Mouse (Mus musculus) midbrain, embryonic 14.5 days (tissue): ENCODE measurements around the gene Bpifb6. TPM values are rescaled to one million over a fixed set of nuclear protein-coding genes. Genes with fewer than 3 reads are reported as not detected.
A peak's percentile ranks its signal among the peaks of the same experiment; 100 is the strongest.

Experiments used
- ATAC-seq: fragments of 200-750 bp; cut with Nextera tagmentation; 2 replicates; pipeline ENCODE4 v1.8.0; 2017; ENCODE audit warnings: moderate number of reproducible peaks, moderate library complexity; ENCODE audit not compliant: low FRiP score, low TSS enrichment
- DNase-seq: peaks from one replicate; pipeline ENCODE4 v3.0.0-alpha.2; 2015
- H3K27ac ChIP-seq: fragments of 300-500 bp; sonication (generic); replicated peaks from 2 replicates; pipeline ENCODE4 v1.5.1; 2014; ENCODE audit warnings: mild to moderate bottlenecking, low read depth, low read length, moderate library complexity
- H3K27me3 ChIP-seq: fragments of 300-500 bp; sonication (generic); 2 replicates; pipeline ENCODE4 v1.6.1; 2014; ENCODE audit warnings: low read length, control low read depth, mixed read lengths; ENCODE audit not compliant: control insufficient read depth, insufficient read depth
- H3K36me3 ChIP-seq: fragments of 300-500 bp; sonication (generic); 2 replicates; pipeline ENCODE4 v1.6.1; 2014; ENCODE audit warnings: low read length, control low read depth; ENCODE audit not compliant: control insufficient read depth, insufficient read depth
- H3K4me1 ChIP-seq: fragments of 300-500 bp; sonication (generic); 2 replicates; pipeline ENCODE4 v1.6.1; 2014; ENCODE audit warnings: mild to moderate bottlenecking, antibody characterized with exemption, low read length, control low read depth; ENCODE audit not compliant: control insufficient read depth, insufficient read depth
- H3K4me2 ChIP-seq: fragments of 300-500 bp; sonication (generic); 2 replicates; pipeline ENCODE4 v1.6.1; 2014; ENCODE audit warnings: mild to moderate bottlenecking, low read length, moderate library complexity
- H3K4me3 ChIP-seq: fragments of 300-500 bp; sonication (generic); replicated peaks from 2 replicates; pipeline ENCODE4 v1.5.1; 2014; ENCODE audit warnings: low read depth, low read length
- H3K9ac ChIP-seq: fragments of 300-500 bp; sonication (generic); replicated peaks from 2 replicates; pipeline ENCODE4 v1.6.1; 2014; ENCODE audit warnings: mild to moderate bottlenecking, low read length, moderate library complexity
- H3K9me3 ChIP-seq: fragments of 300-500 bp; sonication (generic); 2 replicates; pipeline ENCODE4 v1.6.1; 2016; ENCODE audit warnings: low read length, control low read depth, mixed read lengths; ENCODE audit not compliant: control insufficient read depth
- WGBS: fragments of 180-500 bp; shearing (Covaris S2); extraction: QIAGEN DNeasy Blood & Tissue Kit; methylation state at CpG from one replicate; pipeline ENCODE4 v1.1.7; 2014; 5-methylcytosine and 5-hydroxymethylcytosine counted together
- polyA plus RNA-seq: library from polyadenylated mRNA; unstranded; fragments of >200 nt; fragmentation: Nextera tagmentation; extraction: Ambion mirVana; gene quantifications from 2 replicates; pipeline ENCODE4 v1.2.1, GENCODE M21; 2014

The Bpifb6 gene
- polyA plus RNA-seq, 1 experiment from 2014 or later, result not detected

- WGBS, result 83% methylated on average over 5 of the region's 5 CpGs
- Histone ChIP-seq H3K36me3 (no peaks in the 10 kb centered on the region), H3K9me3 (no peaks in the 10 kb centered on the region), H3K9ac (no peak overlapping the region), H3K4me3 (no peak overlapping the region), H3K27ac (no peak overlapping the region), H3K4me1 (no peaks in the 10 kb centered on the region), H3K27me3 (no peaks in the 10 kb centered on the region), H3K4me2 (no peak overlapping the region)
- ATAC-seq, result no peak
- DNase-seq, result no peak
Observed at GRCm38 (mm10) chr2:153899111-153899510, 1.1 kb upstream of the Bpifb6 start.

- ATAC-seq (no peak), DNase-seq (no peak)
- no peak overlapping the region for H3K27ac ChIP-seq
- H3K9me3 ChIP-seq, result no peaks in the 10 kb centered on the region
- 84% methylated on average over 6 of the region's 6 CpGs for WGBS
- no peak overlapping the region for H3K4me3 ChIP-seq
- no peaks in the 10 kb centered on the region for H3K27me3 ChIP-seq
- H3K4me2 ChIP-seq, result no peak overlapping the region
- H3K4me1 ChIP-seq, result no peaks in the 10 kb centered on the region
- no peak overlapping the region for H3K9ac ChIP-seq
- H3K36me3 ChIP-seq, result no peaks in the 10 kb centered on the region
Observed at GRCm38 (mm10) chr2:153902726-153903125, 2.5 kb downstream of the Bpifb6 start.

GRCm38 (mm10) chr2:153906626-153907025 lies 6.4 kb downstream of the Bpifb6 start:
- Histone ChIP-seq H3K36me3 (no peaks in the 10 kb centered on the region), H3K27me3 (no peaks in the 10 kb centered on the region), H3K4me1 (no peaks in the 10 kb centered on the region), H3K4me2 (no peak overlapping the region), H3K27ac (no peak overlapping the region), H3K9me3 (no peaks in the 10 kb centered on the region), H3K9ac (no peak overlapping the region), H3K4me3 (no peak overlapping the region)
- 90% methylated on average over 4 of the region's 4 CpGs for WGBS
- DNase-seq (no peak), ATAC-seq (no peak)

GRCm38 (mm10) chr2:153914151-153914550 lies 14.0 kb downstream of the Bpifb6 start:
- Histone ChIP-seq H3K9me3 (no peaks in the 10 kb centered on the region), H3K9ac (no peak overlapping the region), H3K4me1 (no peaks in the 10 kb centered on the region), H3K4me3 (no peak overlapping the region), H3K27me3 (no peaks in the 10 kb centered on the region), H3K36me3 (no peaks in the 10 kb centered on the region), H3K27ac (no peak overlapping the region), H3K4me2 (no peak overlapping the region)
- DNase-seq (peak; percentile 5), ATAC-seq (no peak)
- 35% methylated on average over 5 of the region's 5 CpGs for WGBS

- 62% methylated on average over 8 of the region's 8 CpGs for WGBS
- Histone ChIP-seq H3K4me1 (no peaks in the 10 kb centered on the region), H3K36me3 (no peaks in the 10 kb centered on the region), H3K27me3 (no peaks in the 10 kb centered on the region), H3K9ac (no peak within 1 kb of the TSS), H3K4me3 (no peak within 1 kb of the TSS), H3K4me2 (no peak within 1 kb of the TSS), H3K9me3 (no peaks in the 10 kb centered on the region), H3K27ac (no peak within 1 kb of the TSS)
- no peak for ATAC-seq
- DNase-seq, result no peak
Observed at GRCm38 (mm10) chr2:153917930-153918329, 17.7 kb downstream of the Bpifb6 start, which contains the start of gene Bpifb3. Gene Bpifb3 (plus strand): TSS chr2:153918230.

GRCm38 (mm10) chr2:153921246-153921645 lies 21.1 kb downstream of the Bpifb6 start:
- H3K36me3 ChIP-seq, result no peaks in the 10 kb centered on the region
- no peak overlapping the region for H3K9ac ChIP-seq
- H3K27me3 ChIP-seq, result no peaks in the 10 kb centered on the region
- no peaks in the 10 kb centered on the region for H3K9me3 ChIP-seq
- no peak overlapping the region for H3K27ac ChIP-seq
- H3K4me2 ChIP-seq, result no peak overlapping the region
- WGBS, result 84% methylated on average over 6 of the region's 6 CpGs
- no peak overlapping the region for H3K4me3 ChIP-seq
- no peak for DNase-seq
- no peaks in the 10 kb centered on the region for H3K4me1 ChIP-seq
- ATAC-seq, result no peak

GRCm38 (mm10) chr2:153929871-153930413 lies 29.8 kb downstream of the Bpifb6 start:
- DNase-seq (peak; percentile 60), ATAC-seq (no peak)
- Histone ChIP-seq H3K4me1 (peaks cover 4% of the 10 kb centered on the region; the same call in 1 of the 2 replicates), H3K27me3 (no peaks in the 10 kb centered on the region), H3K4me2 (no peak overlapping the region), H3K27ac (no peak overlapping the region), H3K36me3 (no peaks in the 10 kb centered on the region), H3K9ac (no peak overlapping the region), H3K9me3 (no peaks in the 10 kb centered on the region), H3K4me3 (no peak overlapping the region)
- WGBS, result 43% methylated on average over 3 of the region's 3 CpGs

- no peak overlapping the region for H3K4me3 ChIP-seq
- H3K4me1 ChIP-seq, result peaks cover 4% of the 10 kb centered on the region; the same call in 1 of the 2 replicates
- H3K27me3 ChIP-seq, result no peaks in the 10 kb centered on the region
- H3K4me2 ChIP-seq, result no peak overlapping the region
- H3K9me3 ChIP-seq, result no peaks in the 10 kb centered on the region
- ATAC-seq (no peak), DNase-seq (peak; percentile 45)
- no peak overlapping the region for H3K27ac ChIP-seq
- H3K9ac ChIP-seq, result no peak overlapping the region
- no peaks in the 10 kb centered on the region for H3K36me3 ChIP-seq
- 55% methylated on average over 6 of the region's 6 CpGs for WGBS
Observed at GRCm38 (mm10) chr2:153931125-153931524, 30.9 kb downstream of the Bpifb6 start.

- DNase-seq, result no peak
- WGBS, result 65% methylated on average over 6 of the region's 6 CpGs
Observed at GRCm38 (mm10) chr2:153933311-153933710, 33.1 kb downstream of the Bpifb6 start.

More at GRCm38 (mm10) chr2:153933311-153933710, 33.1 kb downstream of the Bpifb6 start:
- Histone ChIP-seq H3K9ac (no peak overlapping the region), H3K36me3 (no peaks in the 10 kb centered on the region), H3K4me1 (peaks cover 4% of the 10 kb centered on the region; the same call in 1 of the 2 replicates), H3K9me3 (no peaks in the 10 kb centered on the region), H3K27me3 (no peaks in the 10 kb centered on the region), H3K4me2 (no peak overlapping the region), H3K4me3 (no peak overlapping the region), H3K27ac (no peak overlapping the region)
- no peak for ATAC-seq
